Mouse (Mus musculus) embryonic facial prominence, embryonic 10.5 days (tissue): ENCODE results near the gene Sertad3. TPM values are rescaled to one million over a fixed set of nuclear protein-coding genes. Genes with fewer than 3 reads are reported as not detected.
A peak's percentile ranks its signal among the peaks of the same experiment; 100 is the strongest.

Experiments
- DNase-seq: peaks from one replicate; pipeline ENCODE4 v3.0.0-alpha.2; 2017; ENCODE audit warnings: low spot score
- H3K27ac ChIP-seq: fragments of 300-500 bp; sonication (generic); replicated peaks from 2 replicates; pipeline ENCODE4 v1.5.1; 2016; ENCODE audit warnings: mild to moderate bottlenecking
- H3K27me3 ChIP-seq: fragments of 300-500 bp; sonication (generic); replicated peaks from 2 replicates; pipeline ENCODE4 v1.6.1; 2016; ENCODE audit warnings: low read depth, mild to moderate bottlenecking; ENCODE audit not compliant: poor library complexity, severe bottlenecking
- H3K36me3 ChIP-seq: fragments of 300-500 bp; sonication (generic); replicated peaks from 2 replicates; pipeline ENCODE4 v1.6.1; 2016; ENCODE audit warnings: mild to moderate bottlenecking, moderate library complexity
- H3K4me1 ChIP-seq: fragments of 300-500 bp; sonication (generic); 2 replicates; pipeline ENCODE4 v1.6.1; 2016
- H3K4me3 ChIP-seq: fragments of 300-500 bp; sonication (generic); 2 replicates; pipeline ENCODE4 v1.5.1; 2016; ENCODE audit warnings: mild to moderate bottlenecking, moderate library complexity
- H3K9me3 ChIP-seq: fragments of 300-500 bp; sonication (generic); 2 replicates; pipeline ENCODE4 v1.6.1; 2016; ENCODE audit warnings: mild to moderate bottlenecking
- WGBS: fragments of 180-500 bp; shearing (Covaris S2); methylation state at CpG from one replicate; pipeline ENCODE4 v1.1.7; 2016; 5-methylcytosine and 5-hydroxymethylcytosine counted together
- polyA plus RNA-seq: library from polyadenylated mRNA; unstranded; fragments of >200 nt; fragmentation: Nextera tagmentation; extraction: Ambion mirVana; gene quantifications from 2 replicates; pipeline ENCODE4 v1.2.1, GENCODE M21; 2016

Sertad3 gene
- polyA plus RNA-seq, 1 experiment from 2014 or later = 26.2 TPM

DNA sequence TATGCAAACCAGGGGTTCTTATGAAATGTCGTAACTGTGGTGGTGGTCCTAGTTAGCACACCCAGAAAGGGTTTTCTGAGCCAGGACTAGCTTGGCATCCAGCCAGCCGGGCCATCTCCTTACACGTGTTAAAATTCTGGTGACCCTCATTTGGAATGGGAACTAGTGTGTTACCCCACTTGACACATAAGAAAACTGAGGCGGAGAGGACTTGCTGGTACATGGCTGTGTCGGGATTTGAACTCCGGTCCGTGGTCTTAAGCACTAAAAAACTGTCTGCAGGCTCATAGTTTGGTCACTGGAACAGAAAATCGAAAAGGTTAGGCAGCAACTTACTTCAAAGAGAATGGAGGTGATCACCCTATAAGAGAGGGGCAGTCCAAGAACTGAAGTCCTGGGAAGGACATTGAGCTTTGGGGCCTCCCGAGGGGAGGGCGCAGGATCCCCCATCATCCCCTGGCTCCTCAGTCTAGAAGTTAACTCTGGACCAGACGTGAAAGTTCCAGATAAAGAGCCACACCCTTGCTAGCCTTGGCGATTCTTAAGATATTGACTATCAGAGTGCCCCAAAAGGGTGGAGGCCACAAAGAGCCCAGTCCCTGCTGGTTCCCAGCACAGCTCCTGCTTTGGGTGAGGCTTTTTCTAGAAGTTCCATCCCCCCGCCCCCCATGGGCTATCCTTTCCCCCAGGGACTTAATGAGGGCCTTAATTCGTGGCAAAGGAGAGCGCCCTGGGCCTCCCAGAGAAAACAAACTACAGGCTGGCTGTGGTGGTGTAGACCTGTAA lies 25.0 kb upstream of the Sertad3 start:
- Histone ChIP-seq H3K4me1 (peaks cover 23% of the 10 kb centered on the region), H3K4me3 (peak overlapping the region; percentile 70), H3K36me3 (no peaks in the 10 kb centered on the region), H3K9me3 (no peaks in the 10 kb centered on the region), H3K27me3 (peaks cover 50% of the 10 kb centered on the region), H3K27ac (0 out of 2 replicates have a peak overlapping the region, but pooled peaks have one; percentile 77)
- WGBS = 58% methylated on average over 15 of the region's 15 CpGs
- no peak for DNase-seq

- no peaks in the 10 kb centered on the region for H3K36me3 ChIP-seq
- H3K4me3 ChIP-seq = peak overlapping the region; percentile 70; the same call in 1 of the 2 replicates
- H3K27ac ChIP-seq = no peak overlapping the region
- H3K4me1 ChIP-seq = peaks cover 23% of the 10 kb centered on the region
- no peaks in the 10 kb centered on the region for H3K9me3 ChIP-seq
- peaks cover 44% of the 10 kb centered on the region for H3K27me3 ChIP-seq
- 57% methylated on average over 10 of the region's 10 CpGs for WGBS
- peak; percentile 67 for DNase-seq
Measured at GRCm38 (mm10) chr7:27449256-27449862, 24.2 kb upstream of the Sertad3 start.

DNA sequence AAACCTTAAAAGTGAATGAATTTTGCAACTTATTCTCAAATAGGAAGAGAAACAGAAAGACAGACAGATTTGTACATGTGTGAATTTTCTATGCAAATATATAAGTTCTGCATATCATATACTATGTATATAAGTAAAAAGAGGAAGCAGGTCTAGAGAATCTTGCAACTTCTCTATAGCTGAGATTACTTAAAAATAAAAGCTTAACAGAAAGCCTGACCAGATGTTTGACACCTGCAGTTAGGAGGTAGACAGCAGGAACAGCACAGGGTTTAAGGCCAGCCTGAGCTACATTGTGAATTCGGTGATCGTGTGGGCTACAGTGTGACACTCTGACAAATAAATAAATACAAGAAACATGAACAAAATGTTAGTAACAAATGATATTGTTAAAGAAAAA lies 22.2 kb upstream of the Sertad3 start:
- 93% methylated on average over 2 of the region's 2 CpGs for WGBS
- H3K36me3 ChIP-seq = no peaks in the 10 kb centered on the region
- H3K9me3 ChIP-seq = no peaks in the 10 kb centered on the region
- H3K4me3 ChIP-seq = no peak overlapping the region
- H3K27ac ChIP-seq = no peak overlapping the region
- H3K4me1 ChIP-seq = peaks cover 18% of the 10 kb centered on the region
- no peak for DNase-seq
- H3K27me3 ChIP-seq = peaks cover 24% of the 10 kb centered on the region

DNA sequence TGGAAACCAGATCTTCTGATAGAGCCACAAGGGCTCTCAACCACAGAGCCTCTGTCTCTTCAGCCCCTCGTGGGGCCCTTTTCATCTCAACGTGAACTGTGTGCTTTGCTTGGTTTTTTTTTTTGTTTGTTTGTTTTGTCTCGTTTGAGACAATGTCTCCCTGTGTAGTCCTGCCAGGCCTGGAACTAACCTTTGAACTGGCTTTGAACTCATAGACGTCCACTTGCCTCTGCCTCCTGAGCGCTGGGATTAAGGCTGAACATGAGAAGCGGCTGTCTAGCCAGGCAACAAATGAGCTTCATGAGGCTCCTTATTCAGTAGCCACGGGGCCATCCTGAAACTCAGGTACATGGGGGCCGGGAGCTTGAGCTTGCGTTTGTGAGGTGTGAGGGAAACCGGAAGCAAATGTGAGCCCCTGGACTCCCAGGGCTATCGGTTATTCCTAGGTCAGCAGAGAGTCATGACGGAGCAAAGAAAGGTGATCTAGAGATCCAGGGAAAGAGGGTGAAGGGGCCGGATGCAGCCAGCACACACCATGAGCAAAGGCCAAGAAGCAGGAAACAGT lies 21.3 kb upstream of the Sertad3 start:
- Histone ChIP-seq H3K4me3 (no peak overlapping the region), H3K27ac (no peak overlapping the region)

DNA sequence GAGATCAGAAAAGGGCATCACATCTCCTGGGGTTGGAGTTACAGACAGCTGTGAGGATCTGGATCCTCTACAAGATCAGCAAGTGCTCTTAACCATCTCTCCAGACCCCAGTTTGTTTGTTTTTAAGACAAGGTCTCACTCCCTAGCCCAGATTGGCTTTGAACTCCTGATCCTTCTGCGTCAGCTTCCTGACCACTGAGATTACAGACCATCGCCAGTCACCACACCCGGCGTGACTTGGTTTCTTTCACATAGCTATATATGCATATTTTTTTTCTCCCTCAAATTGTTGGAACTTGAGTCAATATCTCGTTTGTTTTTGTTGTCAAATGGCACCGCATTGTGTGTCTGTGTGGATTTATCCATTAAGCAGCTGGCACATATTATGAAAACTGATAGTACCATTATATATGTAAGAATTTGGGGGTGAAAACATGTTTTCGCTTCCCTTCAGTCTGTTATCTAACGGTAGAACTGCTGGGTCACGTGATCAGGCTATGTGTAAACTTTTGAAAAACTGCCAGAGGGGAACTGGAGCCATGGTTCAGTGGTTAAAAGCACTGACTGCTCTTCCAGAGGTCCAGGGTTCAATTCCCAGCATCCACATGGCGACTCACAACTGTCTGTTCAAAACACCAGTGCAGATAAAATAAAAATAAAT lies 19.0 kb upstream of the Sertad3 start:
- Histone ChIP-seq H3K27me3 (no peaks in the 10 kb centered on the region), H3K36me3 (no peaks in the 10 kb centered on the region), H3K27ac (no peak overlapping the region), H3K4me3 (no peak overlapping the region), H3K9me3 (no peaks in the 10 kb centered on the region; the same call in 1 of the 2 replicates), H3K4me1 (no peaks in the 10 kb centered on the region)
- WGBS = 81% methylated on average over 10 of the region's 10 CpGs
- DNase-seq = no peak

More for the DNA sequence above, 21.3 kb upstream of the Sertad3 start:
- no peaks in the 10 kb centered on the region for H3K36me3 ChIP-seq
- peaks cover 15% of the 10 kb centered on the region for H3K27me3 ChIP-seq
- H3K4me1 ChIP-seq = peaks cover 8% of the 10 kb centered on the region
- DNase-seq = no peak
- WGBS = 48% methylated on average over 13 of the region's 13 CpGs
- no peaks in the 10 kb centered on the region for H3K9me3 ChIP-seq

DNA sequence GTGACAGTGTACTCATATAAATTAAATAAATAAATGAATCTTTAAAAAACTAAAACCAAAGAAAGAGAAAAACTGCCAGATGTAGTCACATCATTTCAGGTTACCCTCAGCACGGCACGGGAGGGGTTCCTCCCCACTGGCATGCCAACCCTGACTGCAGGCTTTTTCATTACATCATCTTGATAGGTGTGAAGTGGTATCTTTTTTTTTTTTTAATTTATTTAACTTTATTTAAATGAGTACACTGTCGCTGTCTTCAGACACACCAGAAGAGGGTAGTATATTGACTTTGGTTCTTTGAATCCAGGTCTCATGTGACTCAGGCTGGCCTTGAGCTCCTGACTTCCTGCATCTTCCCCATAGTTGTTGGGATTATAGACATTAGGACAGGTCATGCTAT lies 18.3 kb upstream of the Sertad3 start:
- no peak overlapping the region for H3K27ac ChIP-seq
- no peaks in the 10 kb centered on the region for H3K36me3 ChIP-seq
- DNase-seq = no peak
- H3K9me3 ChIP-seq = peaks cover 2% of the 10 kb centered on the region; the same call in 1 of the 2 replicates
- H3K4me1 ChIP-seq = no peaks in the 10 kb centered on the region
- WGBS = 88% methylated on average over 3 of the region's 3 CpGs
- H3K4me3 ChIP-seq = no peak overlapping the region
- H3K27me3 ChIP-seq = no peaks in the 10 kb centered on the region

GRCm38 (mm10) chr7:27458614-27459013 lies 15.0 kb upstream of the Sertad3 start:
- WGBS = 88% methylated on average over 4 of the region's 4 CpGs
- DNase-seq = no peak
- Histone ChIP-seq H3K27me3 (no peaks in the 10 kb centered on the region), H3K36me3 (no peaks in the 10 kb centered on the region), H3K4me3 (no peak overlapping the region), H3K4me1 (no peaks in the 10 kb centered on the region), H3K27ac (no peak overlapping the region), H3K9me3 (peaks cover 2% of the 10 kb centered on the region; the same call in 1 of the 2 replicates)

GRCm38 (mm10) chr7:27459640-27460039 lies 13.9 kb upstream of the Sertad3 start:
- no peaks in the 10 kb centered on the region for H3K36me3 ChIP-seq
- 90% methylated on average over 5 of the region's 5 CpGs for whole genome bisulfite sequencing
- no peak for DNase-seq
- H3K4me3 ChIP-seq = no peak overlapping the region
- H3K27me3 ChIP-seq = no peaks in the 10 kb centered on the region
- no peaks in the 10 kb centered on the region for H3K4me1 ChIP-seq
- H3K9me3 ChIP-seq = peaks cover 2% of the 10 kb centered on the region; the same call in 1 of the 2 replicates
- no peak overlapping the region for H3K27ac ChIP-seq

GRCm38 (mm10) chr7:27460477-27460876 lies 13.1 kb upstream of the Sertad3 start:
- H3K27ac ChIP-seq = no peak overlapping the region
- no peaks in the 10 kb centered on the region for H3K27me3 ChIP-seq
- no peaks in the 10 kb centered on the region for H3K4me1 ChIP-seq
- H3K4me3 ChIP-seq = no peak overlapping the region
- peaks cover 2% of the 10 kb centered on the region; the same call in 1 of the 2 replicates for H3K9me3 ChIP-seq
- H3K36me3 ChIP-seq = no peaks in the 10 kb centered on the region
- WGBS = 83% methylated on average over 6 of the region's 6 CpGs
- no peak for DNase-seq

GRCm38 (mm10) chr7:27467648-27468047 lies 5.9 kb upstream of the Sertad3 start:
- H3K27ac ChIP-seq = 0 out of 2 replicates have a peak overlapping the region, but pooled peaks have one; percentile 30
- H3K4me1 ChIP-seq = peaks cover 10% of the 10 kb centered on the region
- WGBS = 42% methylated on average over 4 of the region's 4 CpGs
- no peaks in the 10 kb centered on the region for H3K9me3 ChIP-seq
- no peak for DNase-seq
- no peak overlapping the region for H3K4me3 ChIP-seq
- no peaks in the 10 kb centered on the region for H3K27me3 ChIP-seq
- H3K36me3 ChIP-seq = no peaks in the 10 kb centered on the region

DNA sequence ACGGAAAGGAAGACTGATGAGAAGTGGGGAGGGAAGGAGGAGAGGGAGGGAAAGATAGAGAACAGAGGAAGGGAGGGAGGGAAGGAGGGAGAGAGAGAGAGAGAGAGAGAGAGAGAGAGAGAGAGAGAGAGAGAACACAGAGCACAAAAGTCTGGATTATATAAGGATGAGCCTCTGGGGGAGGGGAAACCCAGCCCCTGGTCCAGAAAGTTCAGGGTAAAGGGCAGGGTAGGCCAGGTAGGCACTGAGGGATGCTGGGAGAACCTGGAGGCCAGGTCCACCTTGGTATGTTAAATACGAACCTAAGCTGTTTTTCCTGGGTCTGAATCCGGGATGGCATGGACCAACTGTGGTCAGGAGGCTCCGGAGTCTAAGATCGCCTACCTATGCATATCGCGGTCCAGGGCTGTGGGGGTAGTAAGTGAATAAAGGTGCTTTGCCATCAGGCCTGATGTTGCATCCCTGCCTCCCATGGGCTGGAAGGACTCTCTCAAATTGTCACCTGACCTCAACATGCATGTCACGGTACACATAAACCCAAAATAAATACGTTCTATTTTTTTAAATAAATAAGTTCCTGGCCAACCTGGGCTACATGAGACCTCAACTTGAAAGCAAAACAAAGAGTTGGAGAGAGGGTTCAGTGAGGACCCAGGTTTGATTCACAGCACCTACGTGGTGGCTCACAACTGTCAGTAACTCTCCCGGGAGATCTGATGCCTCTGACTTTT lies 2.0 kb upstream of the Sertad3 start:
- H3K36me3 ChIP-seq = peaks cover 9% of the 10 kb centered on the region
- peaks cover 21% of the 10 kb centered on the region for H3K4me1 ChIP-seq
- DNase-seq = no peak
- no peak overlapping the region for H3K4me3 ChIP-seq
- H3K9me3 ChIP-seq = no peaks in the 10 kb centered on the region
- H3K27me3 ChIP-seq = no peaks in the 10 kb centered on the region
- no peak overlapping the region for H3K27ac ChIP-seq
- 89% methylated on average over 11 of the region's 11 CpGs for WGBS

DNA sequence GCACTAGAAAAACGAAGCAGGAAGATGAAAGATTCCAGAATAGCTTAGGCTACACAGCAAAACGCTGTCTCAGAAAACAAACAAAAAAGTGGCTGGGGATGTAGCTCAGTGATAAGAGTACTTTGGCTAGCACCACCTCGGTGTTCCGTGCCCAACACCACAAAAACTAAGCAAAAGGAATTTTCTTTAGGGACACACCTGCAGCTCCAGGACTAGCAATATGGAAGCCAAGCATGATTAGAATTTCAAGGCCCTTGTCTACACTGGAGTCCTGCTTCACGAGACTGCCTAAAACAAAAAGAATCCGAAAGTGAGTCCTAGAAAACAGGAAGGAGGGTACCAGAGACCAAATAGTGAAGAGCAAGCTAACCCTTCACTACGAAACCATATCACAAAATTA lies 972 bp upstream of the Sertad3 start:
- H3K9me3 ChIP-seq = no peaks in the 10 kb centered on the region
- H3K4me1 ChIP-seq = peaks cover 19% of the 10 kb centered on the region
- peaks cover 19% of the 10 kb centered on the region for H3K36me3 ChIP-seq
- peak overlapping the region; percentile 79 for H3K4me3 ChIP-seq
- WGBS = 48% methylated on average over 7 of the region's 7 CpGs
- DNase-seq = no peak
- H3K27me3 ChIP-seq = no peaks in the 10 kb centered on the region
- H3K27ac ChIP-seq = peak overlapping the region; percentile 91
